Mouse (Mus musculus): ENCODE data around the gene Slc22a21. TPM values are rescaled to one million over a fixed set of nuclear protein-coding genes. Genes with fewer than 3 reads are reported as not detected.

Gene Slc22a21
- total RNA-seq, 1 experiment from 2014 or later: 8.2 TPM

DNA sequence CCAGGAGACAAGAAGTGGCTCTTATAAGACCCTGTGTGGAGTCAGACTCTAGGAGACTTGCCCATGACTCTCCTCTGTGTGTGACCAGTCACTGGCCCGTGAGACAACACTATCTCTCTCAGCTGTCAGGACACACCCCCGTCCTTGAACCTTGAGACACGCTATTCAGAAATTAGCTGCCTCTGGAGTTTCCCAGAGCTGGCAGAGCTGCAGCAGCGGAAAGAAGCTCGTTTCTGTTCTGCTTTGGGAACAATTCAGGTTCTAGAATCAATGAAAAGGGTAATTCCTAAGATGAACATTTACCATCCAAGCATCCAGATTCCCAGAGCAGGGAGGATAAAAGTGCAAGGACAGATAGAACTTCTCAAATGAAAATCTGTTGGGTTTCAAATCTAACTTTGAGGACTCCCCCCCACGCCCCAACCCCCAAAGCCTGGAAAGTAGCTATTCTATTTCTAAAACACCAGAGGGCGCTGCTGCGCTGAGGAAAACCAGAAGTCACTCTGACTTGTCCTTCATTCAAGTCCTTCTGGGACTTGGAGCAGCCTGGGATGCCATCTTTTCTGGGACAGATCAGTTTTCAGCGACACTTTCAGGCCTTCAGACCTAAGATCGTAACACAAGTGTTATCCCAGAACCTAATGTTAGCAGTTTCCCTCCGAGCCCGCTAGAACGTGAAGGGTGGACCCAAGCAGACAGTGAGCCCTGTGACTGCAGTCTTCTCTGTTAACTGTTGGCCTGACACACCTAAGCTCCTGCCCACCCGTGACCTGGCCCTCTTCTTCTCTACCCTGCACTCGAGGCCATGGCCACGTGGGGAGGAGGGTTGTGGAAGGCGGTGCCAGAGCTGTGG is 48.8 kb downstream of the Slc22a21 start:
- 0 out of 4 replicates have a peak, but pooled peaks of 1 of the 2 experiments have one; percentile 32 for ATAC-seq (replicated peaks in 1 of 2; ENCODE audit: insufficient read depth in 1 of 2, low FRiP score in 2 of 2, low TSS enrichment in 1 of 2, low read depth in 1 of 2, poor library complexity in 2 of 2, severe bottlenecking in 2 of 2)

DNA sequence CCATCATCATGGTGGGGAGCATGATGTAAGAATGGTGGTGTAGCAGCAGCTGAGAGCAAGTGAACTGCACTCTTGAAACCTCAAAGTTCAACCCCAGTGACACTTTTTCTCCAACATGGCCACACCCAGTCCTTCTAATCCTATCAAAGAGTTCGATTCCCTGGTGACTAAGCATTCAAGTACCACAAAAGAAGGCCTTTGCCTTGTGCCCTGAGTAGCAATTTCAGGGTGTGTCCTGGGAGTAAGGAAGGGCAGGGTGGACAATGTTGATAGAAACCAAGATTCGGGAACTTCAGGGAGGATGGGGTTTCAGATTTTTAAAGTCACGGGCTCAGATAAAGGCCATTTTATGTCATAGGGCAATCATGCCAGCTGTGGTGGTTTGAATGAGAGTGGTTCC is 50.4 kb downstream of the Slc22a21 start:
- no peak for ATAC-seq (replicated peaks in 1 of 2; ENCODE audit: insufficient read depth in 1 of 2, low FRiP score in 2 of 2, low TSS enrichment in 1 of 2, low read depth in 1 of 2, poor library complexity in 2 of 2, severe bottlenecking in 2 of 2)

GRCm38 (mm10) chr11:53928585-53928984 is 51.5 kb downstream of the Slc22a21 start:
- ATAC-seq (replicated peaks in 1 of 2; ENCODE audit: insufficient read depth in 1 of 2, low FRiP score in 2 of 2, low TSS enrichment in 1 of 2, low read depth in 1 of 2, poor library complexity in 2 of 2, severe bottlenecking in 2 of 2): no peak

DNA sequence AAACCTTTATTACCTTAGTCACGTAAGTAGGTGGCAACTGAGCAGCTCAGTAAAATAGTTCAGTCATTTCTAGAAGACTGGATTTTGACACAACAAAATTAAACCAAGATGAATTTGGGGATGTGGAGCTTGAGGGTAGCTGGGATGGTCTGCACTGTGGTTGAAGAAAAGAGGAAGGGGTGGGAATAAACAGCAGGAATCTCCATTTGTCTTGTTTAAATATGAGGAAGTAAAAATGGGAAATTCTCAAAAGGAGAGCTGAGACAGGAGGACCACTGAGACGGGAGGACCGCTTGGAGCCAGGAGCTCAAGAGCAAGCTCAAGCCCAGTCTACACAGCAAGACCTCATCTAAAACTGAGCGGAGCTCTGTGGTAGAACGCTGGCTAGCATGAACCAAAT is 53.8 kb downstream of the Slc22a21 start:
- no peak for ATAC-seq (replicated peaks in 1 of 2; ENCODE audit: insufficient read depth in 1 of 2, low FRiP score in 2 of 2, low TSS enrichment in 1 of 2, low read depth in 1 of 2, poor library complexity in 2 of 2, severe bottlenecking in 2 of 2)

DNA sequence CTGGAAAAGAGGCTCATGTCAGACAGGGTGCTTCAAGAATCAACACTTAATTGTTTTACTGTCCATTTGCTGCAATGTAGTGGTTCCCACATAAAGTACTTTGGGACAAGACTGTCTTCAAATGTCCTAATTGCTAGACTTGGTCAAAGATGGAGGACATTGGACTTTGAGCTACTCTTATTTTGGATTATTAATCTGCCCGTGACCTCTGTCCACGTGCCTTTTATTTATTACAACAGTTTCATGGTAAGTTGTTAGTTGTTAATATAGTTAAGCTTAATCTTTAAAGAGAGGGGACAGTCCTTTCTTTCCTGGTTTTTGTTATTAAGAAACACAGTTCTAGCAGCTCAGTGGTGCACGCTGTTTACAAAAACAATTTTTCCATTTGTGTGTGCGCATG is 61.3 kb downstream of the Slc22a21 start:
- no peak for ATAC-seq (replicated peaks in 1 of 2; ENCODE audit: insufficient read depth in 1 of 2, low FRiP score in 2 of 2, low TSS enrichment in 1 of 2, low read depth in 1 of 2, poor library complexity in 2 of 2, severe bottlenecking in 2 of 2)

- ATAC-seq (replicated peaks in 1 of 2; ENCODE audit: insufficient read depth in 1 of 2, low FRiP score in 2 of 2, low TSS enrichment in 1 of 2, low read depth in 1 of 2, poor library complexity in 2 of 2, severe bottlenecking in 2 of 2): no peak
Observed at GRCm38 (mm10) chr11:53911011-53911410, 69.1 kb downstream of the Slc22a21 start.

DNA sequence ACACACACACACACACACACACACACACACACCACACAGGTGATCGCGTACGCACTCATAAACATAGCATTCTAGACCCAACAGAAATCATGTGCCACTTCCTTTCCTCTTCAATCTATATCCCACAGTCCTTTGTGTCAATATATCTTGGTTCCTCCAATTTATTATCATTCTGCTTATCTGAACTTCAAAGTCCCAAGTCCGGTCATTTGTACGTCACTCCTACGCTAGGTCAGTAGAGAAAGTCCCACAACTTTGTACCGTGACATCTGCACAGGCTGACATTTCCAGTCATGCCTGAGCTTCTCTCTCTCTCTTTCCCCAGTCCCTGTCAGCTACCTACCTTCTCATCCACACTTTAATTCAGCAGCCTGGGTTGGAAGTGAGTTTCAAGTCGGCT is 71.4 kb downstream of the Slc22a21 start:
- no peak for ATAC-seq (replicated peaks in 1 of 2; ENCODE audit: insufficient read depth in 1 of 2, low FRiP score in 2 of 2, low TSS enrichment in 1 of 2, low read depth in 1 of 2, poor library complexity in 2 of 2, severe bottlenecking in 2 of 2)

DNA sequence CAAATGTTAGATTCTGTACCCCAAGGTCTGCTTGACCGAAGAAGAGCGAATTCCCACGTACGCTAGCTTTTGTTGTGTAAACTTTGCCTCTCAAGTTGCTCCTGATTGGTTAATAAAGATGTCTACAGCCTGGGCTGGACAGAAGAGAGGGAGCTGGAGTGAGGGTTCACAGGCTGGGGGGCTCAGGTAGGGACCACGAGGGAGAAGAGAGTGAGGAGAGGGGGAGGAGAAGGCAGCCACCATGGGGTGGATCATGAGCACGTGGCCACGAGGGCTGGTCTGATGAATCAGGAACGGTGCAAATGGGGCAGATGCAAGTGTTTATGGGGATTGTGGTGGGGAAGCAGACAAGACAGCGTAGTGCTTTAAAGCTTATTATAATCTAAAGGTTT is 75.6 kb downstream of the Slc22a21 start:
- ATAC-seq (replicated peaks in 1 of 2; ENCODE audit: insufficient read depth in 1 of 2, low FRiP score in 2 of 2, low TSS enrichment in 1 of 2, low read depth in 1 of 2, poor library complexity in 2 of 2, severe bottlenecking in 2 of 2): no peak

DNA sequence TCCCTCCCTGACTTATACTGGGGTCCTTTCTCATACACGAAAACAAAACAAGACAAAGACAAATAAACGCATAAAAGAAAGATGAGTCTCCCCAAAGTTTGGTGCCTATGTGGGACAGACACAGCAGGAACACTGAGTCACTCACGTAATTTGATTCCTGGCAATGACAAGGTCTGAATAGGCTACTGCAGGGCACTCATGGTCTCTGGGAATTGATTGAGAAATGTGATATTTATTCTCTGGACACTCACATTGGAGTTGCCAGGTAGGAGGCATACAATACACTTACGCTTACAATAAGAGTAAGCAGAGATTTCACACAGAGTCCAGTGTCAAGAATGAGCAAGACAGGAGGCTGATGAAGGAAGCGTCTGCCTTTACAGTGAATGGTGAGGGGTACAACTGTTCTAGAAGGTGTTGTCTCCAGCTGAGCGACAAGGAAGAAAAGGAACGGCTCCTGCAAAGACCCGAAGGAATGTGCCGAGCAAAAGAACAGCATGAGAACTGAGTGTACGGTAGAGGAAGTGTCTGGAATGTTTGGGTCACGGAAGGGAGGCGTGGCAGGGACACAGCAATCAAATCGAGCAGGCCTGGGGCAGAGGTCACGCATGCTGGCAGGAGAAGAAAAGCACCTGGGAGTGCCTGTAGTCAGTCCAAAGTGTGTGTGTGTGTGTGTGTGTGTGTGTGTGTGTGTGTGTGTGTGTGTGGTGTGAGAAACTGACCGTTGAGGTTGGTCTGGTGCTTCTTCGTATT is 76.2 kb downstream of the Slc22a21 start:
- ATAC-seq (replicated peaks in 1 of 2; ENCODE audit: insufficient read depth in 1 of 2, low FRiP score in 2 of 2, low TSS enrichment in 1 of 2, low read depth in 1 of 2, poor library complexity in 2 of 2, severe bottlenecking in 2 of 2): no peak

GRCm38 (mm10) chr11:53902741-53903140 is 77.4 kb downstream of the Slc22a21 start:
- no peak for ATAC-seq (replicated peaks in 1 of 2; ENCODE audit: insufficient read depth in 1 of 2, low FRiP score in 2 of 2, low TSS enrichment in 1 of 2, low read depth in 1 of 2, poor library complexity in 2 of 2, severe bottlenecking in 2 of 2)

DNA sequence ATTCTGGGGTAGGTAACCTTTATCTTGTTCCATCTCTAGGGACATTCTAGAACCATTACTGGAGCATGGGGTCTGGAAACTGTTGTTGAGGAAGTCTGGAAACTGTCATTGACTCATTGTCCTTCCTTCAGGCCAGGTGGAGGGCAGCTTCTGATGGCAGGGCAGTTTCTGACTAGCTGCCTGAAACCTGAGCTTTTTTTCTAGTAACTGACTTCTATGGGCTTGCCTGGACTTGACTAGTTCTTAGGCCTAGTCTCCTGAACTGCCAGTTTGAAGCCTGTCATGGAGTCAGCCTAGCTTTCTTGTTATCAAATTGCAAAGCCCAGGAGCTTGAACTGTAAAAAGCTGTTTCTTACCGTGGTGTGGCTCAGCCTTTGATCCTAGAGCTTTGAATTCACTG is 79.1 kb downstream of the Slc22a21 start:
- ATAC-seq (replicated peaks in 1 of 2; ENCODE audit: insufficient read depth in 1 of 2, low FRiP score in 2 of 2, low TSS enrichment in 1 of 2, low read depth in 1 of 2, poor library complexity in 2 of 2, severe bottlenecking in 2 of 2): no peak

GRCm38 (mm10) chr11:53899981-53900380 is 80.2 kb downstream of the Slc22a21 start:
- no peak for ATAC-seq (replicated peaks in 1 of 2; ENCODE audit: insufficient read depth in 1 of 2, low FRiP score in 2 of 2, low TSS enrichment in 1 of 2, low read depth in 1 of 2, poor library complexity in 2 of 2, severe bottlenecking in 2 of 2)

Other genes with a start within 250 kb of the Slc22a21 start
- gene Irf1, start 210.3 kb downstream of the Slc22a21 start, total RNA-seq (2017): 128 and 150 TPM in 2 replicates
- gene Gm17334, start 207.1 kb downstream of the Slc22a21 start, total RNA-seq (2017): 0.50 and 1.0 TPM in 2 replicates
- 10.5 and 15.1 TPM in 2 replicates for gene Gm12216, start 121.1 kb downstream of the Slc22a21 start, total RNA-seq (2017)
- gene Slc22a5, start 88.7 kb downstream of the Slc22a21 start, total RNA-seq (2017): 9.9 and 20.4 TPM in 2 replicates
- gene Slc22a4, start 47.8 kb upstream of the Slc22a21 start, total RNA-seq (2017): 1.3 and 9.5 TPM in 2 replicates
- gene Pdlim4, start 88.7 kb upstream of the Slc22a21 start, total RNA-seq (2017): not detected in 2 replicates
- not detected in 2 replicates for gene P4ha2, start 119.8 kb upstream of the Slc22a21 start, total RNA-seq (2017)